Mouse (Mus musculus) ES-E14 (cell line): Measurements from ENCODE around the gene Dpp6. TPM values are rescaled to one million over a fixed set of nuclear protein-coding genes. Genes with fewer than 3 reads are reported as not detected.
A peak's percentile ranks its signal among the peaks of the same experiment; 100 is the strongest.

ENCODE experiments used
- DNase-seq: peaks from one replicate; pipeline ENCODE4 v3.0.0-alpha.2; 2013; ENCODE audit warnings: low read depth, low spot score
- H3K27ac ChIP-seq: 2 replicates; pipeline ENCODE4 v1.5.1; 2012; ENCODE audit warnings: low read depth, mild to moderate bottlenecking, low read length, moderate library complexity, mixed read lengths; ENCODE audit not compliant: poor library complexity, insufficient read depth, severe bottlenecking
- H3K36me3 ChIP-seq: 2 replicates; pipeline ENCODE4 v1.6.1; 2012; ENCODE audit warnings: mild to moderate bottlenecking, low read length, moderate library complexity, mixed read lengths; ENCODE audit not compliant: control insufficient read depth, poor library complexity, insufficient read depth, severe bottlenecking
- H3K4me1 ChIP-seq, 2 experiments: fragments of 150-350 bp in 1 of 2; sonication (generic) in 1 of 2; 2 replicates each; pipeline ENCODE4 v1.6.1; 2012; ENCODE audit warnings: low read length in 2 of 2, mild to moderate bottlenecking in 1 of 2, mixed read lengths in 1 of 2; ENCODE audit not compliant: control insufficient read depth in 2 of 2, insufficient read depth in 2 of 2, poor library complexity in 1 of 2
- H3K4me3 ChIP-seq, 2 experiments: fragments of 150-350 bp in 1 of 2; sonication (generic) in 1 of 2; 2 replicates each; pipeline ENCODE4 v1.5.1; 2012; ENCODE audit warnings: low read length in 2 of 2, low read depth in 1 of 2, mild to moderate bottlenecking in 1 of 2, mixed read lengths in 1 of 2; ENCODE audit not compliant: insufficient read depth in 1 of 2, poor library complexity in 1 of 2, severe bottlenecking in 1 of 2
- H3K9ac ChIP-seq: 2 replicates; pipeline ENCODE4 v1.6.1; 2012; ENCODE audit warnings: low read depth, mild to moderate bottlenecking, low read length, mixed read lengths; ENCODE audit not compliant: poor library complexity, insufficient read depth, severe bottlenecking
- H3K9me3 ChIP-seq: fragments of 150-350 bp; sonication (generic); 2 replicates; pipeline ENCODE4 v1.6.1; 2012; ENCODE audit warnings: low read depth, mild to moderate bottlenecking, low read length; ENCODE audit not compliant: control insufficient read depth, insufficient read depth
- CHD2 ChIP-seq: IDR thresholded peaks from 2 replicates; pipeline ENCODE4 v1.6.1; 2014; ENCODE audit warnings: mild to moderate bottlenecking, low read depth, low read length, inconsistent platforms
- HCFC1 ChIP-seq: IDR thresholded peaks from 2 replicates; pipeline ENCODE4 v1.6.1; 2012; ENCODE audit warnings: low read length, inconsistent platforms, borderline replicate concordance; ENCODE audit not compliant: insufficient read depth
- MAFK ChIP-seq: IDR thresholded peaks from 2 replicates; pipeline ENCODE4 v1.6.1; 2014; ENCODE audit warnings: mild to moderate bottlenecking, low read depth, low read length, inconsistent platforms; ENCODE audit not compliant: insufficient read depth
- ZC3H11A ChIP-seq: IDR thresholded peaks from 2 replicates; pipeline ENCODE4 v1.6.1; 2012; ENCODE audit warnings: low read depth, mild to moderate bottlenecking, inconsistent platforms, low read length, borderline replicate concordance
- ZNF384 ChIP-seq: IDR thresholded peaks from 2 replicates; pipeline ENCODE4 v1.6.1; 2012; ENCODE audit warnings: low read depth, low read length, inconsistent platforms
- in situ Hi-C, 2 experiments: fragments of 600-800 bp; cut with MboI; formaldehyde crosslinking; loops; one replicate each; pipeline ENCODE4 v1.15.1; 2025; ENCODE audit warnings: low sequenced_read_pairs in 2 of 2, inconsistent platforms in 1 of 2; ENCODE audit not compliant: unreplicated experiment in 2 of 2
- total RNA-seq: library from RNA; depleted of rRNA; stranded (reverse); fragments of 300-350 nt; gene quantifications from 2 replicates; pipeline ENCODE4 v1.2.3, GENCODE M21; 2012

Dpp6 gene
- total RNA-seq, 1 experiment: 1.5 TPM

- Histone ChIP-seq H3K36me3 (no peaks in the 10 kb centered on the region), H3K9ac (no peak overlapping the region), H3K4me3 (no peak overlapping the region), H3K4me1 (no peaks in the 10 kb centered on the region), H3K27ac (no peak overlapping the region), H3K9me3 (no peaks in the 10 kb centered on the region; the same call in 1 of the 2 replicates)
- DNase-seq: no peak
- in situ Hi-C loops: no loop called here
- no peak for TF ChIP-seq CHD2
- TF ChIP-seq ZC3H11A: no peak
- TF ChIP-seq ZNF384: no peak
- no peak for TF ChIP-seq HCFC1
- no peak for TF ChIP-seq MAFK
These were observed 709.9 kb downstream of the Dpp6 start for GRCm38 (mm10) chr5:27526906-27527305.

GRCm38 (mm10) chr5:27544816-27545270 lies 727.8 kb downstream of the Dpp6 start:
- DNase-seq: peak; percentile 70
- H3K9me3 ChIP-seq: no peaks in the 10 kb centered on the region
- no peaks in the 10 kb centered on the region for H3K36me3 ChIP-seq
- no peaks in the 10 kb centered on the region for H3K4me1 ChIP-seq
- H3K27ac ChIP-seq: no peak overlapping the region
- TF ChIP-seq ZC3H11A: peak; percentile 41
- no peak for TF ChIP-seq CHD2
- H3K4me3 ChIP-seq: no peak overlapping the region
- H3K9ac ChIP-seq: no peak overlapping the region
- in situ Hi-C loops: no loop called here

- in situ Hi-C loops: no loop called here
- DNase-seq: no peak
- no peak for TF ChIP-seq CHD2
- no peak for TF ChIP-seq MAFK
- TF ChIP-seq HCFC1: no peak
- TF ChIP-seq ZC3H11A: no peak
- TF ChIP-seq ZNF384: no peak
These were observed 732.3 kb downstream of the Dpp6 start for GRCm38 (mm10) chr5:27549291-27549690.

GRCm38 (mm10) chr5:27565700-27566099 lies 748.7 kb downstream of the Dpp6 start:
- no peak for DNase-seq
- H3K4me3 ChIP-seq: no peak overlapping the region
- H3K9me3 ChIP-seq: no peaks in the 10 kb centered on the region
- in situ Hi-C loops: no loop called here
- H3K4me1 ChIP-seq: no peaks in the 10 kb centered on the region
- no peak for TF ChIP-seq ZC3H11A
- no peak for TF ChIP-seq CHD2
- no peak for TF ChIP-seq MAFK
- no peak for TF ChIP-seq ZNF384
- no peak for TF ChIP-seq HCFC1
- H3K36me3 ChIP-seq: no peaks in the 10 kb centered on the region
- H3K27ac ChIP-seq: no peak overlapping the region
- no peak overlapping the region for H3K9ac ChIP-seq

More at GRCm38 (mm10) chr5:27549291-27549690, 732.3 kb downstream of the Dpp6 start:
- Histone ChIP-seq H3K4me1 (no peaks in the 10 kb centered on the region), H3K9me3 (no peaks in the 10 kb centered on the region), H3K9ac (no peak overlapping the region), H3K36me3 (no peaks in the 10 kb centered on the region), H3K27ac (no peak overlapping the region), H3K4me3 (no peak overlapping the region)

GRCm38 (mm10) chr5:27587970-27588758 lies 771.2 kb downstream of the Dpp6 start:
- TF ChIP-seq CHD2 (no peak), ZC3H11A (no peak), MAFK (no peak), HCFC1 (no peak), ZNF384 (no peak)
- in situ Hi-C loops: no loop called here
- Histone ChIP-seq H3K4me1 (no peaks in the 10 kb centered on the region), H3K9ac (no peak overlapping the region), H3K4me3 (no peak overlapping the region), H3K36me3 (no peaks in the 10 kb centered on the region), H3K9me3 (no peaks in the 10 kb centered on the region), H3K27ac (no peak overlapping the region)
- DNase-seq: no peak
